Mouse (Mus musculus): ENCODE measurements around the gene Il18bp. TPM values are rescaled to one million over a fixed set of nuclear protein-coding genes. Genes with fewer than 3 reads are reported as not detected.
A peak's percentile ranks its signal among the peaks of the same experiment; 100 is the strongest.

The Il18bp gene
- total RNA-seq, 2 experiments from 2014 or later, result 7.5 to 11.6 TPM

DNA sequence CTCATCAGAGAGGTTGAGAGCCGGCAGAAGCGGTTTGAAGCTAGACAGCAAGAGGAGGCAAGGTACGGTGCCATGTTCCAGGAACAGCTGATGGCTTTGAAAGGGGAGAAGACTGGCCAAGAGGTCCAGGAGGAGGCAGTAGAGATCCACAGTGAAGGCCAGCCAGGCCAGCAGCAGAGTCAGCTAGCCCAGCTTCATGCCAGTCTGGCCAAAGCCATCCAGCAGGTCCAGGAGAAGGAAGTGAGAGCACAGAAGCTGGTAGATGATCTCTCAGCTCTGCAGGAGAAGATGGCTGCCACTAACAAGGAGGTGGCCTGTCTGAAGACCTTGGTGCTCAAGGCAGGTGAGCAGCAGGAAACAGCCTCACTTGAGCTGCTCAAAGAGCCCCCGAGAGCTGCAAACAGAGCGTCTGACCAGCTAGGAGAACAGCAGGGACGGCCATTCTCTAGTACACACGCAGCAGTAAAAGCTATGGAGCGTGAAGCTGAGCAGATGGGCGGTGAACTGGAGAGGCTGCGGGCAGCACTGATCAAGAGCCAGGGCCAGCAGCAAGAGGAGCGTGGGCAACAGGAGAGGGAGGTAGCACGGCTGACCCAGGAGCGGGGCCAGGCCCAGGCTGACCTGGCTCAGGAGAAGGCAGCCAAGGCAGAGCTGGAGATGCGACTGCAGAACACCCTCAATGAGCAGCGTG lies 18.9 kb downstream of the Il18bp start:
- DNase-seq (ENCODE audit: low spot score in 2 of 2), result no peak
- peak; percentile 30; the same call in 1 of the 2 replicates for TF ChIP-seq CTCF (conservative IDR thresholded peaks at IDR 0.05)
- no peak overlapping the region for H3K4me3 ChIP-seq
- peak overlapping the region; percentile 86 for H3K27ac ChIP-seq

DNA sequence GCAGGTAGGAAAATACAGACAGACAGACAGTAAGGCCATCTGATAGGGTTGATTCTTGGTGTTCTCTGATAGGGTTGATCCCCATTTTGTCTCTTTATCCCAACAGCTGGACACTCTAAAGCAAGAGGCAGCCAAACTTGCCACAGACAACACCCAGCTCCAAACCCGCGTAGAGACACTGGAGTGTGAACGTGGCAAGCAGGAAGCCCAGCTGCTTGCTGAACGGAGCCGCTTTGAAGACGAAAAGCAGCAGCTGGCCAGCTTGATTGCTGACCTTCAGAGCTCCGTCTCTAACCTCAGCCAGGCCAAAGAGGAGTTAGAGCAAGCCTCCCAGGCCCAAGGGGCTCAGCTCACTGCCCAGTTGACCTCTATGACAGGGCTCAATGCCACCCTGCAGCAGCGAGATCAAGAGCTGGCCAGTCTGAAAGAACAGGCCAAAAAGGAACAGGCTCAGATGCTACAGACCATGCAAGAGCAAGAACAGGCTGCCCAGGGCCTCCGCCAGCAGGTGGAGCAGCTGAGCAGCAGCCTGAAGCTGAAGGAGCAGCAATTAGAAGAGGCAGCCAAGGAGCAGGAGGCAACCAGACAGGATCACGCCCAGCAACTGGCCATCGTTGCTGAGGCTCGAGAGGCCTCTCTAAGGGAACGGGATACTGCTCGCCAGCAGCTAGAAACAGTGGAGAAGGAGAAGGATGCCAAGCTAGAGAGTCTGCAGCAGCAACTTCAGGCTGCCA lies 20.1 kb downstream of the Il18bp start:
- DNase-seq (ENCODE audit: low spot score in 2 of 2), result peak; percentile 86 to 91
- peak; percentile 99 for TF ChIP-seq CTCF (conservative IDR thresholded peaks at IDR 0.05)
- Histone ChIP-seq H3K4me3 (no peak overlapping the region), H3K27ac (peak overlapping the region; percentile 86)

DNA sequence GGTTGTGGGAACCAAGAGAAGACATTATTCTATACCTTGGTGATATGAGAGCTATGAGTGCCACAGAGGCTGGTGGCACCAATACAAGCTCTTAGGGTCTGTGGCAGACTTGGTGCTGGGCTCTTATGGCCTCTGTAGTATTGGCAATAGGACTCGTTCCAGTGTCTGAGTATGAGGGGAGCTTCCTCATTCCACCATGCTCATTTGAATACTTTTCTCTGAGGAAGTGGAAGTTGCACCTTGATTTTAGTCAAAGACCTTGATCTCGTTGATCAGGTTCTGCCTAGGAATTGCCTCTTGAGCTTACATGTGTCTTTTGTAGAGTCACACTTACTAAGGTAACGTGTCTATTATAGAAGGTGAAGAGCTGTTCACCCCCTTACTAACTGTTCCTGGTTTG lies 24.2 kb downstream of the Il18bp start:
- no peak overlapping the region for H3K4me3 ChIP-seq
- no peak for DNase-seq (ENCODE audit: low spot score in 2 of 2)
- H3K27ac ChIP-seq, result no peak overlapping the region
- no peak for TF ChIP-seq CTCF (conservative IDR thresholded peaks at IDR 0.05)

GRCm38 (mm10) chr7:101985081-101985480 lies 33.4 kb downstream of the Il18bp start:
- TF ChIP-seq CTCF (conservative IDR thresholded peaks at IDR 0.05), result no peak
- Histone ChIP-seq H3K4me3 (no peak overlapping the region), H3K27ac (no peak overlapping the region)
- DNase-seq (ENCODE audit: low spot score in 2 of 2), result no peak

DNA sequence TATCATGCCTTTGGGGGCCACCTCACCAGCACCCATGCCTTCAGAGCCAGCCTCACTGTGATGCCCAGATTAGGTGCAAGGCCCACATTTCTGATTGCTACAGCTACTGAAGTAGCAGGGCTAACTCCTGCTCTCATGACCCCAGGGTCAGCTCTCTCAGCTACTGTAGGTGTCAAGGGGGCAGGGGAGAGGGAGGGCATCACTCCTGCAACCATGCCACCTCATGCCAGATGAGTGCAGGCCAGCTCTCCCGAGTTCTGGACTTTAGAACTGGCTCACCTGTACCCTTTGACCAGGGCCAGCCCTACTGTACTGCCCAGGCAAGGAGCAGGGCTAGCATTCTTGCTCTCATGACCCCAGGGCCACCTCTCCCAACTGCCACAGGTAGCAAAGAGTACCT lies 35.8 kb downstream of the Il18bp start:
- TF ChIP-seq CTCF (conservative IDR thresholded peaks at IDR 0.05), result no peak
- no peak overlapping the region for H3K27ac ChIP-seq
- H3K4me3 ChIP-seq, result no peak overlapping the region
- no peak for DNase-seq (ENCODE audit: low spot score in 2 of 2)

GRCm38 (mm10) chr7:101974505-101974904 lies 44.0 kb downstream of the Il18bp start:
- H3K4me3 ChIP-seq, result 0 out of 2 replicates have a peak overlapping the region, but pooled peaks have one; percentile 4
- TF ChIP-seq CTCF (conservative IDR thresholded peaks at IDR 0.05), result peak; percentile 36
- peak in 1 of 2 experiments; percentile 36 for DNase-seq (ENCODE audit: low spot score in 2 of 2)
- H3K27ac ChIP-seq, result peak overlapping the region; percentile 28; the same call in 1 of the 2 replicates

GRCm38 (mm10) chr7:101973730-101974129 lies 44.8 kb downstream of the Il18bp start:
- no peak for DNase-seq (ENCODE audit: low spot score in 2 of 2)
- no peak overlapping the region for H3K4me3 ChIP-seq
- H3K27ac ChIP-seq, result no peak overlapping the region
- TF ChIP-seq CTCF (conservative IDR thresholded peaks at IDR 0.05), result no peak

GRCm38 (mm10) chr7:101971721-101972120 lies 46.8 kb downstream of the Il18bp start:
- TF ChIP-seq CTCF (conservative IDR thresholded peaks at IDR 0.05), result no peak
- Histone ChIP-seq H3K27ac (peak overlapping the region; percentile 99), H3K4me3 (peak overlapping the region; percentile 82)
- no peak for DNase-seq (ENCODE audit: low spot score in 2 of 2)

- H3K4me3 ChIP-seq, result peak overlapping the region; percentile 82
- peak; percentile 69 to 71 for DNase-seq (ENCODE audit: low spot score in 2 of 2)
- no peak for TF ChIP-seq CTCF (conservative IDR thresholded peaks at IDR 0.05)
These were observed 47.5 kb downstream of the Il18bp start for GRCm38 (mm10) chr7:101970821-101971461.

GRCm38 (mm10) chr7:101970429-101970775 lies 48.1 kb downstream of the Il18bp start:
- Histone ChIP-seq H3K4me3 (peak overlapping the region; percentile 82), H3K27ac (peak overlapping the region; percentile 99)
- no peak; the same call in 1 of the 2 replicates for TF ChIP-seq CTCF (conservative IDR thresholded peaks at IDR 0.05)
- peak; percentile 79 to 85 for DNase-seq (ENCODE audit: low spot score in 2 of 2)

More at GRCm38 (mm10) chr7:101970821-101971461, 47.5 kb downstream of the Il18bp start:
- peak overlapping the region; percentile 99 for H3K27ac ChIP-seq

DNA sequence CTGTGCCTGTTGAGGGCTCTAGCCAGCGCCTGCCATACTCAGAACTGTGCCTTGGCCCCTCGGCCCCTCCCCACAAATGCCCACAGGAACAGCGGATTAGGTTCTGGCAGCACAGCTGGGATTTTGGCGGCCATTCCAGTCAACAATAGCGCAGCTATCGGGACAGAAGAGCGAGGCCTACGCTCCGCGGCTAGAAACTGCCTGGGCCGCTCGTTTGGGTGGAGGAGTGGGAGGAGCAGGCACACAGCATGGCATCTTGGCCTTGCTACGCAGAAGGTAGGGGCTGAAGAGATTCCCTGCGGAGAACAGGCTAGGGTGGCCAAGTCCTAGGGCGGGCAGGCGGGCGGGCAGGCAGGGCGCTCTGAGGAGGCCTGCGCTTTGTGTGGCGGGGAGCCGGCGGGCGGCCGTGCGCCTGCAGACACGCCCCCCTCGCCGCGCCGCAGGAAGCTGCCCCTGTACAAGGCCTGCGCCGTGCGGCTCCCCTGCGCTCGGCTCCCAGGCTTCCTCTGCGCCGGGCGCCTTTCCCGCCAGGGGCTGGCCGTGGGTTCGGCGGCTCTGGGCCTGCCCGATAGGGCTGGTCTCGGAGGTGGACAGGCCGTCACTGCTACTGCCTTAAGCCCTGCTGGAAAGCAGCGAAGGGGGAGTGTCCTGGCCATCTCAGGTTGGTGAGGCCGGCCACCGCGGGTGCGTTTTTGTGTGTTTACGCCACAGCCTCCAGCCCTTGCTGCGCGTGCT lies 48.6 kb downstream of the Il18bp start:
- H3K27ac ChIP-seq, result peak overlapping the region; percentile 99
- peak; percentile 32 for TF ChIP-seq CTCF (conservative IDR thresholded peaks at IDR 0.05)
- peak; percentile 79 to 82 for DNase-seq (ENCODE audit: low spot score in 2 of 2)
- H3K4me3 ChIP-seq, result peak overlapping the region; percentile 82

GRCm38 (mm10) chr7:101968751-101969150 lies 49.7 kb downstream of the Il18bp start:
- Histone ChIP-seq H3K27ac (peak overlapping the region; percentile 99), H3K4me3 (no peak overlapping the region)
- no peak for TF ChIP-seq CTCF (conservative IDR thresholded peaks at IDR 0.05)
- no peak for DNase-seq (ENCODE audit: low spot score in 2 of 2)

Data from layer of hippocampus, adult 2 months (tissue).